Mouse (Mus musculus) forebrain, postnatal 0 days (tissue): ENCODE measurements around the gene Gm17455. TPM values are rescaled to one million over a fixed set of nuclear protein-coding genes. Genes with fewer than 3 reads are reported as not detected.

Experiments used
- ATAC-seq: fragments of 200-750 bp; cut with Nextera tagmentation; 2 replicates; pipeline ENCODE4 v1.8.0; 2017; ENCODE audit warnings: mild to moderate bottlenecking, moderate library complexity
- DNase-seq: peaks from one replicate; pipeline ENCODE4 v3.0.0-alpha.2; 2015
- H3K27ac ChIP-seq: fragments of 300-500 bp; sonication (generic); 2 replicates; pipeline ENCODE4 v1.5.1; 2014; ENCODE audit warnings: low read depth, mild to moderate bottlenecking, antibody characterized with exemption, low read length, moderate library complexity, mixed read lengths
- H3K27me3 ChIP-seq: fragments of 300-500 bp; sonication (generic); 2 replicates; pipeline ENCODE4 v1.6.1; 2014; ENCODE audit warnings: mild to moderate bottlenecking, low read length, mixed read lengths; ENCODE audit not compliant: insufficient read depth
- H3K36me3 ChIP-seq: fragments of 300-500 bp; sonication (generic); 2 replicates; pipeline ENCODE4 v1.6.1; 2014; ENCODE audit warnings: mild to moderate bottlenecking, moderate library complexity; ENCODE audit not compliant: insufficient read depth
- H3K4me1 ChIP-seq: fragments of 300-500 bp; sonication (generic); 2 replicates; pipeline ENCODE4 v1.6.1; 2014; ENCODE audit warnings: antibody characterized with exemption; ENCODE audit not compliant: insufficient read depth
- H3K4me2 ChIP-seq: fragments of 300-500 bp; sonication (generic); 2 replicates; pipeline ENCODE4 v1.6.1; 2014; ENCODE audit warnings: low read depth, mild to moderate bottlenecking, moderate library complexity
- H3K4me3 ChIP-seq: fragments of 300-500 bp; sonication (generic); 2 replicates; pipeline ENCODE4 v1.5.1; 2014; ENCODE audit warnings: low read depth, low read length, mixed read lengths
- H3K9ac ChIP-seq: fragments of 300-500 bp; sonication (generic); 2 replicates; pipeline ENCODE4 v1.6.1; 2014; ENCODE audit warnings: mild to moderate bottlenecking
- H3K9me3 ChIP-seq: fragments of 300-500 bp; sonication (generic); 2 replicates; pipeline ENCODE4 v1.6.1; 2016; ENCODE audit warnings: low read length
- CTCF ChIP-seq: sonication (generic); IDR thresholded peaks from 2 replicates; pipeline ENCODE4 v1.5.1; 2016; ENCODE audit warnings: antibody characterized with exemption, control low read depth, low read depth
- WGBS: fragments of 180-500 bp; shearing (Covaris S2); extraction: QIAGEN DNeasy Blood & Tissue Kit; methylation state at CpG from one replicate; pipeline ENCODE4 v1.1.7; 2014; 5-methylcytosine and 5-hydroxymethylcytosine counted together
- polyA plus RNA-seq: library from polyadenylated mRNA; unstranded; fragments of >200 nt; fragmentation: Nextera tagmentation; extraction: Ambion mirVana; gene quantifications from 2 replicates; pipeline ENCODE4 v1.2.1, GENCODE M21; 2015
- total RNA-seq: library from RNA; depleted of rRNA; stranded (reverse); fragments of >200 nt; gene quantifications from 2 replicates; pipeline ENCODE4 v1.2.3, GENCODE M21; 2014; rRNA removed

The Gm17455 gene
- total and polyA plus RNA-seq, 2 experiments from 2014 or later, result 5.4 to 10.6 TPM

DNA sequence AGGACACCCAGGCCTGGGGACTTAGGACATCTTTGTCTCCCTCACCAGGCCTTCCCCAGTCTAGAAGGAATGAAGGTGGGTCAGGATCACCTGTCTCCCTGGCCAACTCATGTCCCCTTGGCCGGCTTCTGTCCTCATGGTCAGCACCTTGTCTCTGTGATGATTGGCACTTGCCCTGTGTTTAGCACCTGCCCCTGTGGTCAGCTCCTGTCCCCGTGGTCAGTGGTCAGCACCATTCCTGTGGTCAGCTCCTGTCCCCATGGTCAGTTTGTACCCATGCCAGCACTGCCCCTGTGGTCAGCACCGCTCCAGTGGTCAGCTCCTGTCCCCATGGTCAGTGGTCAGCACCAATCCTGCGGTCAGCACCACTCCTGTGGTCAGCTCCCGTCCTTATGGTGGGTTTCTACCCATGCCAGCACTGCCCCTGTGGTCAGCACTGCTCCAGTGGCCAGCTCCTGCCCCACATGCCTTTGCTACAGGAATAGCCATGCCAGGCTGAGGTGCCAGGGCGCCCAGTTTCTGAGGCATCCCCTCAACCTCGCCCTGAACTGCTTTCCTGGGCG lies 45.6 kb downstream of the Gm17455 start:
- WGBS, result 67% methylated on average over 8 of the region's 8 CpGs
- no peak for TF ChIP-seq CTCF

DNA sequence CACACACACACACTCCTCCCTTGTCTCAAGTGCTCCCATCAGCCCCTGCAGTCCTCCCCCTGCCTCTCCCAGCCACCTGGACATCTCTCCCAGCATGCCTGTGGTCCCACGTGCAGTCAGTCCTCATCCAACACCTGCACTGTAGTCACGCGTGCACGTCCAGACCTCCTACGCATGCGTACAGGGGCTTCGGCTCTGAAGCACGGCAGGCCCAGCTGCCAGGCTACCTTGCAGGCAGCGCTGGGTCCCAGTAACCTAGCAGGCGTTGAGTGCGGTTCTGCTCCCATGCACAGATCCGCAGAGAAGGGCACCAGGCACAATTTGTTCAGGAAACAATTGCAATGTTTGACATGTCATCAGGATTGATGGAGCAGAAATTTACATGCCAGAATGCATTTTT lies 47.7 kb downstream of the Gm17455 start:
- no peaks in the 10 kb centered on the region for H3K27me3 ChIP-seq
- 75% methylated on average over 12 of the region's 12 CpGs for WGBS
- TF ChIP-seq CTCF, result no peak
- H3K9me3 ChIP-seq, result no peaks in the 10 kb centered on the region
- no peak overlapping the region for H3K27ac ChIP-seq
- H3K9ac ChIP-seq, result no peak overlapping the region
- no peak overlapping the region for H3K4me2 ChIP-seq
- ATAC-seq (0 out of 2 replicates have a peak, but pooled peaks have one; percentile 25), DNase-seq (no peak)
- H3K4me3 ChIP-seq, result no peak overlapping the region
- no peaks in the 10 kb centered on the region for H3K36me3 ChIP-seq
- H3K4me1 ChIP-seq, result no peaks in the 10 kb centered on the region

More for the DNA sequence above, 45.6 kb downstream of the Gm17455 start:
- Histone ChIP-seq H3K9me3 (no peaks in the 10 kb centered on the region), H3K27me3 (no peaks in the 10 kb centered on the region), H3K4me3 (no peak overlapping the region), H3K36me3 (no peaks in the 10 kb centered on the region), H3K27ac (no peak overlapping the region), H3K4me2 (no peak overlapping the region), H3K4me1 (no peaks in the 10 kb centered on the region), H3K9ac (no peak overlapping the region)
- DNase-seq (no peak), ATAC-seq (peak; percentile 27; the same call in 1 of the 2 replicates)

Other genes starting within 250 kb of the Gm17455 start
- 3.9 and 5.6 TPM in 2 replicates for gene Chst3, start 180.5 kb upstream of the Gm17455 start, total RNA-seq
- 0.33 and 0.61 TPM in 2 replicates for gene Chst3, start 180.5 kb upstream of the Gm17455 start, polyA plus RNA-seq
- gene Psap, start 122.1 kb upstream of the Gm17455 start, total RNA-seq, result 577 and 690 TPM in 2 replicates
- gene Psap, start 122.1 kb upstream of the Gm17455 start, polyA plus RNA-seq, result 229 and 259 TPM in 2 replicates
- gene Vsir, start 52.9 kb upstream of the Gm17455 start, total RNA-seq, result 6.8 and 9.3 TPM in 2 replicates
- 2.5 TPM in 2 replicates for gene Vsir, start 52.9 kb upstream of the Gm17455 start, polyA plus RNA-seq